Mouse (Mus musculus) megakaryocyte, embryonic 14.5 days (primary cell): ENCODE data around the gene Cpm.

Source experiments
- FLI1 ChIP-seq: IDR thresholded peaks from 2 replicates; pipeline ENCODE4 v1.6.1; 2012; ENCODE audit warnings: low read length, inconsistent platforms, mixed read lengths
- GATA1 ChIP-seq: IDR thresholded peaks from 3 replicates; pipeline ENCODE4 v1.6.1; 2012; ENCODE audit warnings: mixed read lengths, low read length, inconsistent platforms, borderline replicate concordance

- TF ChIP-seq GATA1 (no peak), FLI1 (no peak)
Measured at GRCm38 (mm10) chr10:117640595-117641078, 11.3 kb downstream of the Cpm start.
